Mouse (Mus musculus) gastrocnemius, postnatal 25 days (tissue): ENCODE results near the gene Prkca. TPM values are rescaled to one million over a fixed set of nuclear protein-coding genes. Genes with fewer than 3 reads are reported as not detected.

ENCODE experiments used
- DNase-seq: peaks from one replicate; pipeline ENCODE4 v3.0.0; 2022
- total RNA-seq, 2 experiments: library from RNA; stranded (reverse); gene quantifications; 1 replicate in 1 of 2; 2 replicates in 1 of 2; pipeline ENCODE4 v1.2.3; 2021

Prkca gene
- total RNA-seq, 2 experiments from 2014 or later = 46.3 to 48.9 TPM

- DNase-seq = no peak
Measured at GRCm38 (mm10) chr11:108235081-108235703, 108.5 kb downstream of the Prkca start.

- DNase-seq = no peak
Measured at GRCm38 (mm10) chr11:108233015-108233414, 110.7 kb downstream of the Prkca start.

GRCm38 (mm10) chr11:108230101-108230500 is 113.6 kb downstream of the Prkca start:
- no peak for DNase-seq

DNA sequence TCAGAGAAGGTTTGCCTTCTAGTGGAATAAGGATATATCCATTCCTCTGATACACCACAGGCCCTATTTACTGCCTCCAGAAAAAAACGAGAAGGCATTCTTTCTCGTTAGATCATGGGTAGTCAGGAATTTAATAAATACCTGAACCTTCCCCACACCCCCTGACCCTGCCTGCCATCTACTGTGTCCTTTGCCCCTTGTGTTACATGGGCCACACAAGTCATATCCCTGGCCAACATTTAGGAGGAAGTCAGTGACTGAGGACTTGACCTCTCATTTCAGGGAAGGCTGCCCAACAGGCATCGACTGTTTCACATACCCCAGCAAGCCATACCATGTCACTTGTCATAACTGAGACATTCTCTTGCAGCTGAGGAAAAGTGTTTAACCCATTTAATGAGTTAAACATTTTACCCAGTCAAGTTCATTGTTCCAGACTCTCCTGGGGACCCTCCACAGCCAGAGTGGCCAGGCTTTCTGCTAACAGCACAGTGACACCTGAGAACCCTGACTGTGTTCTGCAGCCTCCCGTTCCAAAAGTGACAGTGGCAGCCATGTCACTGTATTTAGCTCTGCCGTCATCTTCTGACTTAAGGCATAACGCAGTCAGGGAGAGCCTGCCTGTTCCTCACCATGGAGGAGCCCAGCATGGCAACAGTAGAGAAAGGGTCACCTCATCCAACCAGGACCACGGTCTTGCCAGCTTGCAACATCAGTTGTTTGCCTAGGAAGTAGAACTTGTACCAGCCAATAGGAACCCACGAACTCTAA is 114.4 kb downstream of the Prkca start:
- peak; percentile 37 for DNase-seq

GRCm38 (mm10) chr11:108228497-108228896 is 115.2 kb downstream of the Prkca start:
- DNase-seq = no peak

DNA sequence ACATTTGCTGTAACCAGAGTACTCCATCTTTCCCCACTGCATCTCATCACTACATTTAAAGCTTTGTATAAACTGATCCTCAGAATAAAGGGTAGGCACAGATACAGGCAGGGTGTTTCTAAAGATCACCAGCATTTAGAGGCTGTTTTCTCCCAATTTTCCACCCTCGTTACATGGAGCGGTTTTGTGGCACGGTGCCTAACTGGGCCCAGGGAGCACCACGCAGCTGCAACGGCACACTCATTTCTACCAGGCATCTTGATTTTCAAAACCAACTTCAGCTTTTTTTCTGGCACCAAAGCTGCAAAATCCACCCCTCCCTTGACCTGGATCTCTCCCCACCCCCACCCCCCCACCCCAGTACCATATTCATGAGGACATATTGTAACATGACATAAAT is 117.5 kb downstream of the Prkca start:
- DNase-seq = no peak

DNA sequence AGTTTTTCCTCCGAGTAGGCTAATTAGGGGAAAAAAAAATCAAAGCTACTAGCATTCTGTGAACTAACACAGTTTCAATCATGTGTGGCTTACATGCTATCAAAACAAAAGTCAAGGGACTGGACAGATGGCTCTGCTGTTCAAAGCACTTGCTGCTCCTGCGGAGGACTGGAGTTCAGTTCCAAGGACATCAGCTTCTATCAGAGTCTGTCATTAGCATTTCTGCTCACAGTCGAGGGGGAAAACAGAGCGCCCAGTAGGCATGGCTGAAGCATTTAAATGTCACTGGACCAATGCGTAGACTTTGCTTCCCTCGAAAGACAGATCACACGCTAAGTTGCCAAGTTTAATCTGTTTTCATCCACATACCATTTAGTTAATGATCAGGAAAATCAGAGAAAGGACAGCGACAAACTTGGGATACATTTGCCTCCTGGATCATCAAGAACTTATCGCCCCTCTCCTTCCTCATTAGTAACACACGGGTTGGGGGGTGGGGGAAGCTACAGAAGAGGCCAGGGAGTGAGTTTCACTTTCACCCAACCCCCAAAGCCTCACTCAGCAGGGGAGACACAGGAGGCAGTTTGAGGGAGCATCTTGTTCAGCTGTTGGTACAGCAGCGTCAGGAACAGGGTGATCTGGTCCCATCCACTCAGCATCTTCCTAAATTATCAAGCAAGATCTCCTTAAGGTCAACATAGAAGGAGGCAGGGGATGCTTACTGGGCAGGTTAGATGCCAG is 119.3 kb downstream of the Prkca start:
- DNase-seq = no peak

GRCm38 (mm10) chr11:108223613-108224232 is 120.0 kb downstream of the Prkca start:
- DNase-seq = no peak

DNA sequence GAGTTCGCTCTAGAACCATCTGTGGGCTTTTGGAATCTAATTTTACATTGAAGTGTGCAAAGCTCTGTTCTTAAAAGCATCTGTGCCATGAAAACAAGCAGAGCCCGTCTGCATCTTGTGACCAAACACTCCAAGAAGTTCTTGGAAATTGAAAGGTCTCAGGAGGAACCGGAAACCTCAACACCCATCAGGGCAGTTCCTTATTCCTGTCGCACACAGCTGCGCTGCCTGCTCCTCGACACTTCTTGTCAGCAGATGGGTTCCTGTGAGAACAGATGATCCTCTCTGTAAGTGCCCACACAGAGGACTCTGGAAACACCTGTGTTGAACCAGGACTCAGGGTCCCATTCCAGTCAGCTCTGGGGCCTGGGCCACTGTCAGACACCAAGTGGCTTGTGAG is 120.6 kb downstream of the Prkca start:
- peak; percentile 24 for DNase-seq

DNA sequence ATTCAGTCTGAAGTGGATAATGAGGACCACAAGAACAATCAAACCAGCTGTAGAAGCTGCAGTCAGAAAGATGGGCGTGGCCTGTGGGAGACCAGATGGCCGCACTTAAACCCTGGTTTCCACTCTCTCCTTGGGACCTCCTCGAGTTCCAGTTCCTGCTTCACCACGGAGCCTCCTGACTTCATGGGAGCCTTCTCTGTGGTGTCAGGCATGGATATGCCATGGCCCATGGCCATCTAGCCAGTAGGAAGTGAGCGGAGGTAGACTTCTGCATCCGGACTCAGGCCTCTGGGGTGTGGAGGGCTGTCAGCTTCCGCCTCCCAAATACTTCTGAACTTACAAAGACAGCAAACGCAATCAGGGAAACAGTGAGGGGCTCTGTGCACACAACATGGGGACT is 121.1 kb downstream of the Prkca start:
- DNase-seq = peak; percentile 42

GRCm38 (mm10) chr11:108222026-108222425 is 121.7 kb downstream of the Prkca start:
- DNase-seq = no peak

DNA sequence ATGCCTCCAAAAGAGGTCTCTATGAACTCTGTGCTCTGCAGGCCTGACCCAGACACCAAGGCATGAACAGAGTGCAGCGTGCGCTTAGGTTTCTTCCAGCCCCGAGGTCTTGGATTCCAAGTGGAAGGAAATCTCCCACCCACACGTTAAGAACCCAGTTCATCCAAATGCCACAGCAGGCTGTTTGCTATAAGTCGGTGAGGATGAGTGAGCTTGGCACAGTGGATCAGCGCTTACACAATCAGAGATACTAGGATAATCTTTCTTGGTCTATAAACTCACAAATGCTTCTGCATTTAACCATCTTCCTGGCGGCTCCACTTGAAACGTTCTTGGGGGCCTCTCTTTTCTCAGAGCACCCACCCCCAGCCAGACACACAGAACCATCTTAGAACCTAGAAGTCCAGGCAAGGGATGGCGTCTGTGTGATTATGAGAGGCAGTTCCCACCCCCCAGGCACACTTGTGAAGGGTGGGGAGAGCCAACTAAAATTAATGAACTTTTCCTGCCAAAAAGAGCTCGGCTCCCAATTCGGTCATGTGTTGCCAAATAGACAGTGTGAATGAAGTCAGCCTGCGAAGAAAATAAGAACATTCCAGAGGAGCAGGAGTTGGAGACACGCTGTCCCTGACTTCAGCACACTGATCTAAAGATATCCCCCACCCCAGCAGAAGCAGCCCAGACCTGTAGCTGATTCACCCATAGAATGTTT is 122.4 kb downstream of the Prkca start:
- DNase-seq = no peak

DNA sequence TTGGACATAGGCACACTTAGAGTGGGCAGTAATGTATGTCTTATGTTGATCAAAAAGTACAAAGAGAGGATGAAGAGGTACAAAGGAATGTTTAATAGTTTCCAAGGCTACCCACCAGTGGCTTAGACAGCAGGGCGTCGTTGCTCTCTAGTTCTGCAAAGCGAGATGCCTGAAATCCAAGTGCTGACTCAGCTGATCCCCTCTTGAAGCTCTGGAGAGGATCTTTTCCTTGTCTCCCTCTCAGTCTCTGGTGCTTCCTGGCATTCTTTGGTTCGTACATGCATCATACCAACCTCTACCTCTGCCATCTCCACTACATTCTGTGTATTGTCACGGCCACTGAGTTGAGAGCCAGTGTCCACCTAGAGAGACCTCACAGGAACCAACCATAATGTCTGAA is 123.1 kb downstream of the Prkca start:
- no peak for DNase-seq

DNA sequence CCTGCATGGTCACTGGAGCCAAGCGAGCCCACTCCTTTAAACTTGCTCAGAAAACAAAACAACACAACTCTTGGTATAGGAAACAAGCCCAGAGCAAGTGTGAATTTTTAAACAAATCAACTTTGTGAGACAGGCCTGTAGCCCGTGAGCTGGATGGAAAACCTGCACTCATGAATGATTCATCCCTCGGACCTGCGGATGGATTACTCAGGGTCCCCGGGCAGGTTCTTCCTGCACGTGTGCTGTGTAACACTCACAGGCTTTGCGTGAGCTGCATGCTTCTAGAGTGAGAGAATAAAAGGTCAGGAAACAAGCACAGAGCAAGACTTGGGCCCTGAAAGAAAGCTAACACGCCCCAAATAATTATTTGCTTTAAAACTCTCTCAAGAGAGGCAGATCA is 126.7 kb downstream of the Prkca start:
- no peak for DNase-seq

- no peak for DNase-seq
Measured at GRCm38 (mm10) chr11:108216064-108216463, 127.7 kb downstream of the Prkca start.

DNA sequence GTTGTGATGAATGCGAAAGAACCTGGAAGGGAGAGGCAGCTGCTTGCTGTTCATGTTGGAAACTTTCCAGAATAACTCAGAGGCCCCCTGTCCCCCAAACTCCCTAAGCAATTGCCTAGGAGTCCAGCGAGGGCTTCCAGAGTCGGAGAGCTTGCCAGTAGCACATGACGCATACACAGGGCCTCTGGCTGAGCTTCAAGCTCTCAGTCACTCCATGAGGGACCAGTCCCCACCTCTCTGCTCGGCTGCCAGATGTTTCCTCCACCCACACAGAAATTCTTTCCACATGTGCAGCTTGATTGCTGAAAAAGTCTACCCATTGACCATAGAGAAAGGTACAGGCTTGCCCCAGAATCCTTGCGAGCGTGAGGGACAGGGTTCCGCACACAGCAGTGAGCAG is 128.3 kb downstream of the Prkca start:
- peak; percentile 84 for DNase-seq

DNA sequence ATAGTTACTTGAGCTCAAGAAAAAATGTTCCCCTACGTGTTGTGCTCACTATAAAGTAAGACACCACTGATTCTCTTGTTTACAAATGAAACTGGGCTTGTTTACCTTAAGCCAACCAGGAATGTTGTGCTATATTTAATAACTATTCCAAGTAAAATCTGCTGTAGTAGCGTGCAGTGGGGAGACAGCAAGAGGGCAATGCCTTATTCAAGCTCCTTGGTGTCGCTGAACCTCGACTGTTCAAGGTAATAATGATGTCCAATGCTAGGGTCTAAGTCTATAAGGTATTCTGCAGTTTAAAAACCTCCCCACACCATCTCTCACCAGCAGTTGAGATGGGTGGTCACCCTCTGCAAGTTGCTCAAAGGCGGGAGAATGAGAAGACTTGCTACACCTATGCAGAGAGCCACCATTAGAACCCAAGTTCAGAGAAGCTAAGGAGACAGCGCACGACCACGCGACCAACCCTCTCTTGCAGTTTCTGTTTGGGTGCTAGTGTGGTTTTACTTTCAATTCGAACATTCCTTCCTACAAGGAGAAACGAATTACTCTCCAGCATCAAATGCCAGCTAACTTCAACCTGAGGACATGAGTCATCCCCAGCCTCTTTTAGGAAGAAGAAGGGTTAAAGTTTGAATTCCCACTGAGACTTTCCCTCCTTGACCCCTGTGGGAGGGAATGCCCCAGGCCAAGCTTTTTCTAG is 129.1 kb downstream of the Prkca start:
- no peak for DNase-seq

DNA sequence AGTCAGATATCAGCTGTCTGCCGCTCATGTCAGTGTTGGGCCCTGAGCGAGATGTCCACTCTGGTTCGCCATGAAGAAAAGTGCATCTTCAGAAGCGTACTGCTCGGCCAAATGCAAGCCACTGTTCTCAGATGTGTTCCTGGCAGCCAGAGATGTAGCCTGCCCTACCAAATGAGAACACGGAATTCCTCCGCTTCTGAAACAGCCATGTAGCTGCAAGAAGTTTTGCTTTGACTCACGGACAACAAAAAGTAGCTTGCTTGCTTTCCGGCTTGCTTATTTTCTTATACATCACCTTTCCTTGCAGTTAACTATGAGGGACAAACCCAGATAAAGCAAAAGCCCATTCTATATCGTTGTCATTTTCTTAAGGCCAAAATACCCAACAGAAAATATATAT is 129.9 kb downstream of the Prkca start:
- no peak for DNase-seq

GRCm38 (mm10) chr11:108212638-108213037 is 131.1 kb downstream of the Prkca start:
- DNase-seq = no peak

GRCm38 (mm10) chr11:108212030-108212429 is 131.7 kb downstream of the Prkca start:
- DNase-seq = no peak

GRCm38 (mm10) chr11:108210749-108211148 is 133.0 kb downstream of the Prkca start:
- DNase-seq = no peak
